Mouse (Mus musculus) C2C12 (cell line): ENCODE results near the gene Tom1l2.

Experiments
- CEBPB ChIP-seq: IDR thresholded peaks from one replicate; pipeline ENCODE4 v1.6.1; 2011; ENCODE audit warnings: low read depth, mild to moderate bottlenecking, control low read depth, moderate library complexity
- CTCF ChIP-seq: IDR thresholded peaks from one replicate; pipeline ENCODE4 v1.5.1; 2011; ENCODE audit not compliant: control insufficient read depth, insufficient read depth, insufficient read length
- FOSL1 ChIP-seq: IDR thresholded peaks from one replicate; pipeline ENCODE4 v1.8.0; 2011; ENCODE audit warnings: mild to moderate bottlenecking, low read length; ENCODE audit not compliant: poor library complexity, insufficient read depth, severe bottlenecking
- MAX ChIP-seq: IDR thresholded peaks from one replicate; pipeline ENCODE4 v1.6.1; 2011; ENCODE audit warnings: mild to moderate bottlenecking, control low read depth
- MYOG ChIP-seq: IDR thresholded peaks from one replicate; pipeline ENCODE4 v1.6.1; 2011; ENCODE audit not compliant: control insufficient read depth, insufficient read length; ENCODE audit errors: extremely low read depth
- USF1 ChIP-seq: IDR thresholded peaks from one replicate; pipeline ENCODE4 v1.6.1; 2011; ENCODE audit warnings: low read depth, mild to moderate bottlenecking, control low read depth, moderate library complexity

- TF ChIP-seq CTCF (no peak), USF1 (no peak), MAX (no peak), FOSL1 (no peak), CEBPB (no peak), MYOG (no peak)
These were observed 156.4 kb downstream of the Tom1l2 start for GRCm38 (mm10) chr11:60196344-60196743.
